Mouse (Mus musculus) thymus, postnatal 14 days (tissue): ENCODE data around the gene Zfp617.
"Not testable (repeated sequence)": the region's sequence is repeated elsewhere in the genome, so short reads cannot be mapped to it uniquely, and the experiment has no call there.

Source experiments
- DNase-seq: peaks from one replicate; pipeline ENCODE4 v3.0.0; 2021

Zfp617 gene

GRCm38 (mm10) chr8:71908309-71909261 lies at the start of gene Zfp617, which contains the start of gene Zfp882:
TSS of gene Zfp617 (plus strand) at chr8:71908635.
TSS of gene Zfp882 (plus strand) at chr8:71908608.
- DNase-seq: peak; percentile 88

- DNase-seq: not testable (repeated sequence)
Observed at GRCm38 (mm10) chr8:71861551-71861950, 46.9 kb upstream of the Zfp617 start.

GRCm38 (mm10) chr8:71862038-71862437 lies 46.4 kb upstream of the Zfp617 start:
- not testable (repeated sequence) for DNase-seq

GRCm38 (mm10) chr8:71881618-71882274 lies 26.7 kb upstream of the Zfp617 start, which contains the start of gene Zfp709:
TSS of gene Zfp709 (plus strand) at chr8:71882019.
- DNase-seq: peak; percentile 61

- not testable (repeated sequence) for DNase-seq
Observed at GRCm38 (mm10) chr8:71900666-71901065, 7.8 kb upstream of the Zfp617 start.

- not testable (repeated sequence) for DNase-seq
Observed at GRCm38 (mm10) chr8:71903084-71903483, 5.4 kb upstream of the Zfp617 start.

GRCm38 (mm10) chr8:71906809-71907208 lies 1.6 kb upstream of the Zfp617 start:
- no peak for DNase-seq

GRCm38 (mm10) chr8:71907798-71908257 lies 607 bp upstream of the Zfp617 start:
- DNase-seq: no peak

GRCm38 (mm10) chr8:71912286-71912685 lies 3.9 kb downstream of the Zfp617 start:
- DNase-seq: no peak

- DNase-seq: peak; percentile 94
Observed at GRCm38 (mm10) chr8:71922567-71923401, 14.3 kb downstream of the Zfp617 start.

- DNase-seq: no peak
Observed at GRCm38 (mm10) chr8:71925791-71926190, 17.4 kb downstream of the Zfp617 start.

GRCm38 (mm10) chr8:71926551-71926950 lies 18.1 kb downstream of the Zfp617 start:
- DNase-seq: no peak

GRCm38 (mm10) chr8:71927779-71928178 lies 19.3 kb downstream of the Zfp617 start:
- DNase-seq: no peak

- not testable (repeated sequence) for DNase-seq
Observed at GRCm38 (mm10) chr8:71938037-71938436, 29.6 kb downstream of the Zfp617 start.

GRCm38 (mm10) chr8:71940293-71941208 lies 32.1 kb downstream of the Zfp617 start:
- no peak for DNase-seq

GRCm38 (mm10) chr8:71941776-71942175 lies 33.3 kb downstream of the Zfp617 start:
- DNase-seq: no peak

GRCm38 (mm10) chr8:71948624-71949023 lies 40.2 kb downstream of the Zfp617 start:
- no peak for DNase-seq

GRCm38 (mm10) chr8:71950482-71951221 lies 42.2 kb downstream of the Zfp617 start, which contains the start of gene Zfp961:
TSS of gene Zfp961 (plus strand) at chr8:71951038.
- peak; percentile 98 for DNase-seq

- peak; percentile 25 for DNase-seq
Observed at GRCm38 (mm10) chr8:71951436-71952161, 43.2 kb downstream of the Zfp617 start.

GRCm38 (mm10) chr8:71952489-71952888 lies 44.1 kb downstream of the Zfp617 start:
- DNase-seq: no peak
